Mouse (Mus musculus) cerebellum, postnatal 25 days (tissue): Measurements from ENCODE around the gene Gfod1.

Source experiments
- DNase-seq, 2 experiments: peaks; one replicate each; pipeline ENCODE4 v3.0.0; 2021; ENCODE audit warnings: mixed read lengths in 2 of 2

The Gfod1 gene

GRCm38 (mm10) chr13:43230238-43230637 is 73.7 kb downstream of the Gfod1 start:
- no peak for DNase-seq

DNA sequence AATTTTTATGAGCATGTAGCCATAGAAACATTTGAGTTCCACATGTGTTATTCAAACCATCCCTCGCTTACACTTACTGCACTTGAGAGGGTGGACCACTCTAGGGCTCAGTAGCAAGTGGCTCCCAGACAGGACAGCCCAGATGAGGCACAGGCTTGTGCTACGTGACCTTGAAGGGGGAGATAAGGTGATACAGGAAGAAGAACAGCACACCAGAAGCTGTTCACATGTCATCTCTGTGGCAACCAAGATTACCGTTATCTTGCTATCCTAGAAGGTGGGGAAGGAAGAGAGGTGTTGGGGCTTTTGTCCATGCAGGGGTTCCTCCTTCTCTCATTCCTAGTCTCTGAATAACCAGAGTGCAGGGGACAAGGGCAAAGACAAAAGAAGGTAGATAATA is 74.2 kb downstream of the Gfod1 start:
- DNase-seq: no peak

DNA sequence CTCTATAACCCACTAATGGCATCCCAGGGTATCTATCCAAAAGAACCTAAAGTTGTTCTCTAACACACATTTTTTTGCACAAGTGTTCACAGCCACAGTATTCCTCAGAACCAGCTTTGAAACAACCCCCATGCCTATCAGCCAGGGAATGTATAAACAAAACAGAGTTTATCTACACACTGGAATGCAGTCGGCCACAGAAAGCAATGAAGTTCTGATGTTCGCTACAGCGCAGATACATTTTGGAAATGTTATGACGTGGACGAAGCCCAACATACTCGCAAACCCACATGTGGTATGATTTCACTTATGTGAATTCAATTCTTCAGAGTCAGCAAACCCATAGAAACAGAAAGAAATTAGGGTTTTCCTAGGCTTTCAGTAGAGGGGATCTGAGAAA is 75.8 kb downstream of the Gfod1 start:
- DNase-seq: no peak

DNA sequence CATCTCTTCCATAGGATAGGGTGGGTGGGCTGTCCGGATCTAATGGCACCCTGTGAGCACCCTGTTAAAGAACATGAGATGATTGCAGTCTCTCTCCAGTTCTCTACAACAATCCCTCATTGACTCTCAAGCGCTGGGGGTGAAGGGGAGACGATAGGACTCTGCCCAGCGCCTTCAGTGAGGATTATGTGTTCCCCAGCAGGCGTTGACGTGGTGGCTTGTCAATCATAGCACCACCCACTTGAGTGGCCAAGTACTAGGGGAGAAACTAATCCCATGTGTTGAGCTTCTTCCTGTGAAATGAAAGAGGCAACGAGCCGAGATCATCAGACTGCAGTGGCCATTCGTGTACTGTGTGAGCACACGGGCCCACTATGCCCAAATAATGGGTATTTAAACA is 77.9 kb downstream of the Gfod1 start:
- DNase-seq: no peak

DNA sequence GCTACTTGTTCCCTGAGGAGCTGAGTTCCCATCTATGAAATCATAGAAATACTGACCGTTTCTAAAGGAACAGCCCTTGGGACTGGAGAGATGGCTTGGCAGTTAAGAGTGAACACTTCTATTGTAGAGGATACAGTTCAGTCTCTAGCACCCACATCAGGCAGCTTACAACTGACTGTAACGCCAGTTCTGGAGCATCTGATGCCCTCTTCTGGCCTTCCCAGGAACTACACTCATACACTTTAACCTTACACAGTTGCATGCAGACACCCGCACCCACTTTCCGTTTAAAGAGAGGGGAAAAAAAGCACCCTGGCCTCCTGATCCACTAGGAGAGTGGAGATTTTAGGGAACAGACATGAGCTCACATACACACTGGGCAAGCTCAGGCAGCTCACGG is 78.8 kb downstream of the Gfod1 start:
- DNase-seq: peak in 1 of 2 experiments; percentile 36

- DNase-seq: no peak
Measured at GRCm38 (mm10) chr13:43222084-43222483, 81.9 kb downstream of the Gfod1 start.

DNA sequence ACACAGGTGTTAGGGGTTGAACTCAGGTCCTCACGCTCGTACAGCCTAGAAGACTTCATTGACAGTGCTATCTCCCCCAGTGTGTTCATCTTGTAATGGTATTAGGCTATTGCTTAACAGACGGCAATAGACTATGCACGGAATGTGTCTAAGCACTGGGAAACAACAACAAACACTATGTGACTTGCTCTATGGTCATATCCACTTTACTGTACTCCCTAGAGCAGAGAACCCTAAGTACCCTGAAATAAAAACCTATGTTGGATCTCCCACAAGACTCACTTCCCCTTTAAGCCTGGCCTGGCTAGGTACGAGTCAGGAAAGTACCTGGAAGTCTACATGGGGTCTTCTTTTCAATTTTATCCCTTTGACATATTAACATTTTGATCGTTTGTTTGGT is 82.7 kb downstream of the Gfod1 start:
- no peak for DNase-seq

GRCm38 (mm10) chr13:43220635-43221034 is 83.3 kb downstream of the Gfod1 start:
- peak in 1 of 2 experiments; percentile 61 for DNase-seq

- peak in 1 of 2 experiments; percentile 48 for DNase-seq
Measured at GRCm38 (mm10) chr13:43218764-43219163, 85.2 kb downstream of the Gfod1 start.

- no peak for DNase-seq
Measured at GRCm38 (mm10) chr13:43218284-43218683, 85.7 kb downstream of the Gfod1 start.

GRCm38 (mm10) chr13:43217686-43218085 is 86.3 kb downstream of the Gfod1 start:
- DNase-seq: no peak

DNA sequence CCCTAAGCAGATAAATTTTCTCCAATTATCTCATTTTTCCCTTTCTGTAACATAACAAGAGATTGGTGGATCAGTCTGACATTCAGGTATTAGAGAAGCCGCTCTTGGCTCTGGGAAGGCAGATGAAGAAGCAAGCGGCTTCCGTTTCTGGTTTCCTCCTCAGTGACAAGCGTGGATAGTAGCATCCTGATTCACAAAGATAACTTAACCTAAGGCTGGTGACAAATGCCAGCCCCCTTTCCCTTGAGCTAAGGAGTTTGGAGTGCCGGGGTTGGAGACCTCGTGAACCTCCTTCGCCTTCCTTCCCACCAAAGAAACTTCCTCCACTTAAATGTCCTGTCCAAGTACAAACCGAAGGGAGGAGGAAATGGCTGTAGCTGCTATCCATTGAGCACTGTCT is 86.9 kb downstream of the Gfod1 start:
- DNase-seq: no peak

DNA sequence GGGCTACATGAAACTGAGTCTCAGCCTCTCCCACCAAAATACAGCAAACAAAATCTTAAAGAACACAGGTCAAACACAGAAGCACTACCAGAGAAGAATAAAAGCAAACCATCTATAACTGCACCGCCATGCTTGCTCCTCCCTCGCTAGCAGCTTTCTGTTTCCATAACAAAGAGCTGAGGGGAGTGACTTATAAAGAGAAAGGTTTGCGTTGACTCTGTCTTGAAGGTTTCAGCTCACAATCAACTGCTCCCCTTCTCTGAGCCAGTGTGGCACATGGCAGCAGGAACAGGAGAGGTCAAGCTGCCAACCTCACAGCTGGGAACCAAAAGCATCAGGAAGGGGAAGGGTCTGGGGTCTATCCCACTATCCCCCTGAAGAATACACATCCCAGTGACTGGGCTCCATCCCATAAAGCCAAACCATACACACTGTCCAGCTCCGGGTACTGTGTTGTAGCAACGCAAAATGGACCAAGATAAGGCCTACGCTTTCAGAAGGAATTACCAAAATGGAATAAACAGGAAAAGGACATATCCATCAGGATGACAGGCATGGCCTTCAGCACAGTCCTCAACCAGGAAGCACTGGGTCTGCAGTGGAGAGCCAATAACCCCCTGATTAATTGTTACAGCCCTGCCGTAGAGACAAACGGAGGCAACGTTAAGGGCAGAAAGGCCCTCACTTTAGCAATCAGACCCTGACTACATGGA is 87.8 kb downstream of the Gfod1 start:
- DNase-seq: no peak

DNA sequence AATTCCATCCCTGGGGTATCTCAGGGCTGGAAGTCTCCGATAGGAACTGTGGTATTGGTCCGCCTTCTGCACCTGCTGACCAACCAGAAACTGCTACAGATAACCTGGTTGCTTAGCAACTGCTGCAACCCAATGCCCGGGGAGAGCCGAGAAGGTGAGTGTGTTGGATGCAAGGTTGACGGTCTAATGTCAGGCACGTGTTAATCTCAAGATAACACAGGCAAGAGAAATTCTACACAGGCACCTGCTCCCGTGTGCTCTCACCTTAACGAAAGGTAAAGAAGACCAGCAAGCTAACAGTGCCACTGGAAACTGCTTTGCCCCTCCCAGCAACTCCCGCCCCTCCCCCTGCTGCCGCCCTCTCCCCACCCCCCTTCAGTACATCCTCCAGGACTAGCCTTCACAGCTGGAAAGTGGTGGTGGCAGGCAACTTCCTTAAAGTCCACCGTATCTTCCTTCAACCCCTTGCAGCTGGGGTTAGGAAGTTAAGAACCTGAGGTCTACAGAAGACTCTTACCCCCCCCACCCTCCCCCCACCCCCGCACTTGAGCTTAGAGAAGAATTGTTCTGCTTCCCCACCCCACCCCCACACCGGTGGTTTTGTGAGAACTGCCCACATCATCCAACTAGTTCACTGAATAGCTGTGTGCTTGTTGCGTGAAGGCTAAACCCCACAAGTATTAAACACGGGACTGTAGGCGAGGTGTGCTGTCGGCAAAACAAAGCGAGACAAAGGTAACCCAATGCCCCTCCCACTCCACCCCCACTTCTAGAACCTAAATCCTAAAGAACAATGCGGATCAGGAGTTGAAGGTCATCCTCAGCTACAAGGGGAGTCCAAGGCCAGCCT is 88.6 kb downstream of the Gfod1 start:
- DNase-seq: peak in 1 of 2 experiments; percentile 21

DNA sequence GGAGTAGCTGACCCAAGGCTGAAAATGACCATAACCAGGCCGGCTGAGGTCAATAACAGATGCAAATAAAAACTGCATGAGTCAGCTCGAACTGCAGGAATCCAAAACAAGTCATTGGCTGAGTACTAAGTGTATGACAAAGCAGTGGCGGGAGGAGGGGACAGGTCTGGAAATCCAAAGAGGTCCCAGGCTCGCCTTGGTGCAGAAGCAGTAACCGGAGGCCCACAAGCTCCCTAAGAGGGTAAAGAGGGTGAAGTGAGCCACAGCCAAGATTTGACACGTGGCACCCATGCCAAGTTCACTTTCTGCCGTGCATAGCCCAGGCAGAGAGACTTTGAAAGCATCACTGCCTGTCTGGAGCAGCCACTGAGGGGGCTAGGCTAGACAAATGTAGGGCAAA is 91.6 kb downstream of the Gfod1 start:
- peak in 1 of 2 experiments; percentile 45 for DNase-seq

DNA sequence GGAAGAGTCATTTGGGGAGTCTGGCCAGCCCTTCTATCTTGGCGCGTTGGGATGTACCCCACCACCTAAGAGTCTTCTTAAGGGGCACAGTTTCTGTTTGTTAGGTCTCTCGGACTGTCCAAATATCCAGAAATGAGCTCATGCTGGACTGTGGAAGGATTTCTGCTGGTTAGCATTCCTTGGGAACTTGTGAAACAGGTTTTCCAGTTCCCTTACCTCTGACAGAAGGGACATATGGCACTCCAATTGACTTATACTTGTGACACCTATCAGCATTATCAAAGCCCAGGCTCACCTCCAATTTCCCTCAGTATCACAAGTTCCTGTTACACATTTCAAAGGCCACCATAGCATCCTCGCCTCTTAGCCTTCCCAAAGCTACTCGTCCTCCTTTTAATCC is 93.0 kb downstream of the Gfod1 start:
- DNase-seq: no peak

DNA sequence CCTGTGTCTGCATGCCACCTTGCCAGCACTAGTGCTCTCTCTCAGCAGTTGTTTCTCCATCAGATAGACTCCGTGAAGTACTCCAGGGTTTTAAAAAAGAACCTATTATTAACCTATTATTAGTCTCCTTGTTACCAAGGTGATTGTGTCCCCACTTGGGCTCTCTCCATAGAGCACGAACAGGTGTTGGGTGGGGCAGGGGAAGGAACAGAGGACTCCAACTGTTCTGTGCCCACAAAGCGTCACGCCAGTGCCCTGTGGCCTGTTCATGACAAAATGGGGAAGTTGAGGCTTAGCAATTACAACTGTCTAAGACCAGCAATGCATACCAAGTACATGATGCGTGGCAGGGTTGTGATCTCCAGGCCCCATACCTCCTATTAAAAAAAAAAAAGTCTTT is 94.4 kb downstream of the Gfod1 start:
- no peak for DNase-seq

DNA sequence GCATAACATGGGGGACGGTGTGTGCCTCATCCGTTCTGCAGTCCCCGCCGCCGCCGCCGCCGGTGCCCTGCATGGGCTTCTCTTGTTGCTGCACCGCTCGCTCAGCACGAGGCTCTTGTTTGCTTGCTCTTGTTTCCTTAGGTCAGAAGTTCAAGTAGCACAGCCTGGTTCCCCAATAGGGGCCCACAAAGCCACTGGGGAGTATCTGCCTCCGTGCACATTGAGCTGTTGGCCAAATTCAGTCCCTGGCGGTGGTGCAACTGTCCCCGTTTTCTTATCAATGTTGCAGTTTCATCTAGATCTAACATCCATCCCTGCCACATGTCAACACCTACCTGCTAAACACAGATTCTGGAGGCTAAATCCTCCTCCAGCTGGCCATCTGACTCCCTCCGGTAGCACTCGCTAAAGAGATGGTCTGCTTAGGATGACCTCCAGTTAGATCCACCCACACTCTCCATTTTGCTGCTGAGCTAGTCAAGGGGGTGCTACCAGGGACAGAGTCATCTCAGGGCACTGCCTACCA is 95.0 kb downstream of the Gfod1 start:
- peak in 1 of 2 experiments; percentile 25 for DNase-seq

DNA sequence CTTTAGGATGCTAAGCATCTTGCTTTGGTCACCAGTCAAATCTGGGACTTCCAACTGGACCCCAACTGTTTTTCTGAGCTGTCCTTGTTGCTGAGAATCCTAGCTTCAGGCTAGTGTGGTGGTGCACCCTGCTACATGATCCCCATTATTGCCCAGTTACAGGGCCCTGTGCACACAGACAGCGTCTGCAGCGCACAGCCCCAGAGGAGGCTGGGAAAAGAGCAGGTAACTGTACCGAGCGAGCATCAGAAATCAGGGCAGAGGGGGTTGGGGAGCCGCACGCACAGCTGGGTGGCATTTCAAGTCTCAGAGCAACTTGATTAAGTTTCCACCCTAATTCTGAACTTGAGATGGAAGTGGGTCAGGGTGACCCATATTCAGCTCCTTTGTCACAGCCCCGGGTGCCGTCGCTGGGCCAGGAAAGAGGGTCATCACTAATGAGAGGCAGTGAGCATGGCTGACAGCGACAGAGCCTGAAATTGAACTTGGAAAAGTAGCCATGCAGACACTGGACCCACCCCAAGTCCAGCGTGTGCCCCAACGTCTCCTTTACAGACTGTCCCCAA is 97.8 kb downstream of the Gfod1 start:
- DNase-seq: peak in 1 of 2 experiments; percentile 41

GRCm38 (mm10) chr13:43203641-43204040 is 100.3 kb downstream of the Gfod1 start:
- DNase-seq: peak; percentile 62 to 74

- DNase-seq: peak in 1 of 2 experiments; percentile 52
Measured at GRCm38 (mm10) chr13:43203234-43203633, 100.7 kb downstream of the Gfod1 start.

- no peak for DNase-seq
Measured at GRCm38 (mm10) chr13:43202351-43202750, 101.6 kb downstream of the Gfod1 start.

GRCm38 (mm10) chr13:43201033-43201432 is 102.9 kb downstream of the Gfod1 start:
- DNase-seq: peak; percentile 65 to 83
